Comparison of ENCODE assay signal across 12 mouse cellular contexts in genomic region chr12:115193482-115194103, GRCm38 (mm10).
DNase-seq lines count a peak whose midpoint lies in the region.
"Had no signal": no experiment of that assay in that cellular context is flagged by ENCODE, and none has a peak within 500 bp of the region (broad histone marks: within the 10 kb centered on the region; RNA-seq: fewer than 3 reads in every experiment).

No protein-coding gene starts in this region.

- H3K4me3 ChIP-seq in forebrain, embryonic 10.5 days = no peak overlapping the region

- H3K4me1 ChIP-seq in forebrain, embryonic 10.5 days = no peaks in the 10 kb centered on the region

- DNase-seq in adrenal gland, adult 2 months = peak; percentile 2
- no peak for DNase-seq in adrenal gland, postnatal 4 days (ENCODE audit: low spot score in 2 of 2)
- peak; percentile 69 for DNase-seq in CD4-positive helper T cell, adult 2 months (ENCODE audit: low read depth, low spot score)
- peak; percentile 63 for DNase-seq in induced T-regulatory cell, adult 2 months (ENCODE audit: low read depth)
- peak; percentile 5 to 9 for DNase-seq in spleen, postnatal 14 days (ENCODE audit: low spot score in 2 of 2)
- no peak for DNase-seq in forebrain, embryonic 10.5 days (ENCODE audit: extremely low spot score, low spot score)
- no peak for DNase-seq in embryo, embryonic 10.5 days (ENCODE audit: low spot score)
- DNase-seq in left cerebral cortex, adult 9 months (ENCODE audit: low spot score in 2 of 2) = no peak
- DNase-seq: adrenal gland, postnatal 14 days; cerebellum, adult 8-10 months; kidney, postnatal 4 days; lung, embryonic 14.5 days had no signal

- no peaks in the 10 kb centered on the region for H3K36me3 ChIP-seq in forebrain, embryonic 10.5 days (replicated peaks)

- no peaks in the 10 kb centered on the region for H3K27me3 ChIP-seq in forebrain, embryonic 10.5 days (ENCODE audit: poor library complexity, severe bottlenecking)

- H3K27ac ChIP-seq in forebrain, embryonic 10.5 days = no peak overlapping the region

- WGBS in forebrain, embryonic 10.5 days = 100% methylated on average over 2 of the region's 2 CpGs

- H3K9me3 ChIP-seq in forebrain, embryonic 10.5 days = peaks cover 24% of the 10 kb centered on the region; the same call in 1 of the 2 replicates

Comparison
In these comparisons a context has a peak if more than half of its experiments do, and no peak if none do; other contexts are left out.
1. DNase-seq: peak in adrenal gland, adult 2 months (single experiment), CD4-positive helper T cell, adult 2 months (single experiment), induced T-regulatory cell, adult 2 months (single experiment) and spleen, postnatal 14 days (2 of 2); none in adrenal gland, postnatal 4 days (0 of 2), forebrain, embryonic 10.5 days (single experiment), embryo, embryonic 10.5 days (single experiment) and left cerebral cortex, adult 9 months (0 of 2).